ENCODE assay signal across 8 mouse cellular contexts in the genomic region with DNA sequence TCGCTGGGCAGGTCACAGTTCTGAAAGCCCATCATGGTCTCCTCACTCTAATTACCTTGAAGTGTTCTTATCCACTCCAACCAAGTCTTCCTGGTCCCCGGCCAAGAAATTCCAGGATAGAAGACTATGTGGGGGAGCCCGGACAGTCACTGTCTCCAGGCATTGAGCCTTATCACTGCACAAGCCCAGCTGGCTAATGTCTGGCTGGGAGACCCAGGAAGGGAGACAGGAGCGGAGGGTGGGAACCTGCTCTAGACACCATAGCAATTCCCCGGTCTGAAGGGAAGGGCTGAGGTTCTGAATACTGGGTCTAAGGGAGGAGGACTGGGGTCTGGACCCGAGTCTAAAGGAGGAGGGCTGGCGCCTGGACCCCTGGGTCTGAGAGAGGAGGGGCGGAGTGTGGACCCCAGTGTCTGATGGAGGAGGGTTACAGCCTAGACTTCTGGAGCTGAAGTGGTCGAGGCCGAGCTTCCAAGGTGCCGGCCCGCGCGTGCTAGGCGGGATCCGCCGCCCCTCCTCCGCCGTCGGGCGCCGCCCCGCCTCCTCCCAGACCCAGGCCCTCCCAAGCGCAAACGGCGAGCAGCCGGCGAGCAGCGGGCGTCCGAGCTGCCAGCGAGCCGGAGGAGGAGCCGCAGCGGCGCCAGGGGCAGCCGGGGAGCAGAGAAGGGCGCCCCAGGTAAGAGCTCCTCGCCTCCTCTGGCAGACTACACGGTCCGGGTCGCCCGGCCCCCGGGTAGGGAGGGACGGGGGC. TPM values are rescaled to one million over a fixed set of nuclear protein-coding genes. Genes with fewer than 3 reads are reported as not detected.
DNase-seq lines count a peak whose midpoint lies in the region; ATAC-seq lines count a peak whose summit lies in the region.

Ntf5 (plus strand) TSS at position 583 of the 751 bp plus-strand sequence.

- peaks cover 6% of the 10 kb centered on the region; the same call in 1 of the 2 replicates for H3K9me3 ChIP-seq in erythroblast, embryonic 14.5 days (ENCODE audit: control insufficient read depth, low read length)
- H3K9me3 ChIP-seq in heart, embryonic 16.5 days (replicated peaks; ENCODE audit: control insufficient read depth, low read length) = no peaks in the 10 kb centered on the region

- peak within 1 kb of the TSS; percentile 70 for H3K9ac ChIP-seq in heart, embryonic 16.5 days (ENCODE audit: low read length)

- H3K4me2 ChIP-seq in heart, embryonic 16.5 days (ENCODE audit: low read depth, low read length) = peak within 1 kb of the TSS; percentile 83

- 2% methylated on average over 43 of the region's 45 CpGs for WGBS in heart, embryonic 16.5 days

- H3K27me3 ChIP-seq in erythroblast, embryonic 14.5 days (ENCODE audit: control insufficient read depth) = peaks cover 100% of the 10 kb centered on the region
- H3K27me3 ChIP-seq in heart, embryonic 16.5 days (ENCODE audit: control insufficient read depth, insufficient read depth, low read length) = peaks cover 90% of the 10 kb centered on the region

- H3K4me1 ChIP-seq in erythroblast, embryonic 14.5 days (ENCODE audit: control insufficient read depth) = peaks cover 10% of the 10 kb centered on the region
- H3K4me1 ChIP-seq in heart, embryonic 16.5 days (ENCODE audit: control insufficient read depth, insufficient read depth, low read length) = peaks cover 12% of the 10 kb centered on the region

- 0 out of 2 replicates have a peak within 1 kb of the TSS, but pooled peaks have one; percentile 11 for H3K27ac ChIP-seq in heart, embryonic 16.5 days (ENCODE audit: low read length)

- no peaks in the 10 kb centered on the region for H3K36me3 ChIP-seq in erythroblast, embryonic 14.5 days (ENCODE audit: control insufficient read depth)
- no peaks in the 10 kb centered on the region for H3K36me3 ChIP-seq in heart, embryonic 16.5 days (ENCODE audit: control insufficient read depth, insufficient read depth)

- DNase-seq in NIH3T3 (ENCODE audit: low read depth) (peak; percentile 46), liver (peak; percentile 44)
- DNase-seq in naive thymus-derived CD4-positive, alpha-beta T cell, adult 2 months (ENCODE audit: low read depth) = peak; percentile 32

- peak within 1 kb of the TSS; percentile 18 for H3K4me3 ChIP-seq in erythroblast, embryonic 14.5 days (replicated peaks)
- peak within 1 kb of the TSS; percentile 59 for H3K4me3 ChIP-seq in heart, embryonic 16.5 days (ENCODE audit: low read length)

- ATAC-seq in erythroblast, adult 5-6 weeks (replicated peaks; ENCODE audit: low FRiP score, poor library complexity, severe bottlenecking) = no peak
- ATAC-seq in heart, embryonic 16.5 days (replicated peaks; ENCODE audit: extremely low read depth, insufficient read depth, low FRiP score) = peak; percentile 45
- ATAC-seq in erythroid progenitor cell, adult 5-6 weeks (replicated peaks; ENCODE audit: low FRiP score, poor library complexity, severe bottlenecking) = no peak
- no peak for ATAC-seq in granulocyte monocyte progenitor cell, adult 5-6 weeks (replicated peaks; ENCODE audit: poor library complexity, severe bottlenecking)

RNA-seq across cellular contexts. Expression of gene Ntf5, which starts in this region (rescaled TPM):
- polyA plus RNA-seq in erythroblast, embryonic 14.5 days (2012) = not detected in 2 replicates
- not detected in 2 replicates for total RNA-seq in erythroblast, adult 5-6 weeks (2015; ENCODE audit: low replicate concordance)
- not detected in 2 replicates for total RNA-seq in erythroblast, adult 5-6 weeks (2017; ENCODE audit: low replicate concordance)
- polyA plus RNA-seq in heart, embryonic 16.5 days (2015; fragmentation: Nextera tagmentation; extraction: Ambion mirVana) = 0.91 and 1.1 TPM in 2 replicates
- not detected in 2 replicates for total RNA-seq in erythroid progenitor cell, adult 5-6 weeks (2015; ENCODE audit: low replicate concordance)
- total RNA-seq in erythroid progenitor cell, adult 5-6 weeks (2017; ENCODE audit: low replicate concordance) = not detected in 2 replicates
- total RNA-seq in granulocyte monocyte progenitor cell, adult 5-6 weeks (2014; fragmentation: Nextera tagmentation) = not detected in 2 replicates
- total RNA-seq in granulocyte monocyte progenitor cell, adult 5-6 weeks (2017) = not detected in 2 replicates
